Comparison of ENCODE assay signal across 8 mouse cellular contexts in the genomic region with DNA sequence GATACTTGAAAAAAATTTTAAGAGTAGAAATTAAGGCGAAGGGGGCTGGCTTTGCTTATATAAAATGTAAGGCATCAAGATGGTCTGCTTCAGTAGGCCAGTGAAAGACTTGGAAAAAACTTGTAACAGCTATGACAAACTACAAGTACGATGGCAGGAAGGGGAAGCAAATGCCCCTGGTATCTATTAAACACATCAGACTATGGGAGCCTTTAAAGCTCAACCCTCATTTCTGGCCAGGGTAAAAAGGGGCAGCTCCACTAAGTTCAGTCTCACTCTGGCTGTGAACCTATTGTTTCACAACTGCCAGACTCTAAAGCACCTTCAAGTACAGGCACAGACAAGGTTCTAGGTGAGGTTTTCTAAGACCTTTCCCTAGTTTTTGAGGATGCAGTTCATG. TPM values are rescaled to one million over a fixed set of nuclear protein-coding genes. Genes with fewer than 3 reads are reported as not detected.
DNase-seq lines count a peak whose midpoint lies in the region; ATAC-seq and TF ChIP-seq lines count a peak whose summit lies in the region.
"Had no signal": no experiment of that assay in that cellular context is flagged by ENCODE, and none has a peak within 500 bp of the region (broad histone marks: within the 10 kb centered on the region; RNA-seq: fewer than 3 reads in every experiment).

No protein-coding gene starts in this region.

- ATAC-seq in lung, embryonic 16.5 days (ENCODE audit: low read depth): no peak
- ATAC-seq in limb, embryonic 13.5 days (ENCODE audit: low FRiP score, low read depth): no peak
- no peak for ATAC-seq in stomach, embryonic 15.5 days (ENCODE audit: insufficient read depth, low FRiP score, low read depth)

- H3K4me2 ChIP-seq in lung, embryonic 16.5 days (ENCODE audit: low read depth, low read length): peak overlapping the region; percentile 86
- peak overlapping the region; percentile 99 for H3K4me2 ChIP-seq in limb, embryonic 13.5 days (replicated peaks)
- H3K4me2 ChIP-seq in stomach, embryonic 15.5 days: peak overlapping the region; percentile 92

- peaks cover 21% of the 10 kb centered on the region for H3K4me1 ChIP-seq in lung, embryonic 16.5 days (replicated peaks; ENCODE audit: control insufficient read depth, insufficient read depth, low read length)
- no peaks in the 10 kb centered on the region for H3K4me1 ChIP-seq in embryonic fibroblast, embryonic 13.5 days (ENCODE audit: control insufficient read depth, insufficient read depth, low read length)
- H3K4me1 ChIP-seq in limb, embryonic 13.5 days: peaks cover 32% of the 10 kb centered on the region
- peaks cover 5% of the 10 kb centered on the region for H3K4me1 ChIP-seq in stomach, embryonic 15.5 days

- TF ChIP-seq CTCF in embryonic fibroblast, embryonic 13.5 days (IDR thresholded peaks at IDR 0.05; ENCODE audit: borderline replicate concordance, insufficient read depth, low read length): no peak

- WGBS in lung, embryonic 16.5 days: 60% methylated on average over 2 of the region's 2 CpGs
- 67% methylated on average over 2 of the region's 2 CpGs for WGBS in limb, embryonic 13.5 days
- 58% methylated on average over 2 of the region's 2 CpGs for WGBS in stomach, embryonic 15.5 days

- peak overlapping the region; percentile 90 for H3K9ac ChIP-seq in lung, embryonic 16.5 days (ENCODE audit: low read length)
- peak overlapping the region; percentile 95 for H3K9ac ChIP-seq in limb, embryonic 13.5 days
- H3K9ac ChIP-seq in stomach, embryonic 15.5 days: 0 out of 2 replicates have a peak overlapping the region, but pooled peaks have one; percentile 3

- no peaks in the 10 kb centered on the region for H3K27me3 ChIP-seq in lung, embryonic 16.5 days (ENCODE audit: control insufficient read depth, insufficient read depth, low read depth, low read length)
- H3K27me3 ChIP-seq in limb, embryonic 13.5 days: no peaks in the 10 kb centered on the region
- H3K27me3 ChIP-seq in stomach, embryonic 15.5 days (replicated peaks): no peaks in the 10 kb centered on the region

- peak overlapping the region; percentile 100 for H3K4me3 ChIP-seq in lung, embryonic 16.5 days (ENCODE audit: low read length)
- peak overlapping the region; percentile 92 for H3K4me3 ChIP-seq in embryonic fibroblast, embryonic 13.5 days (ENCODE audit: insufficient read depth, low read length)
- H3K4me3 ChIP-seq in limb, embryonic 13.5 days: peak overlapping the region; percentile 97
- H3K4me3 ChIP-seq in stomach, embryonic 15.5 days (replicated peaks): peak overlapping the region; percentile 82

- H3K36me3 ChIP-seq in lung, embryonic 16.5 days (ENCODE audit: control insufficient read depth, insufficient read depth, low read length): peaks cover 5% of the 10 kb centered on the region
- peaks cover 25% of the 10 kb centered on the region for H3K36me3 ChIP-seq in limb, embryonic 13.5 days
- H3K36me3 ChIP-seq in stomach, embryonic 15.5 days: peaks cover 7% of the 10 kb centered on the region; the same call in 1 of the 2 replicates

- TF ChIP-seq POLR2A in embryonic fibroblast, embryonic 13.5 days (IDR thresholded peaks at IDR 0.05; ENCODE audit: low read depth, low read length): no peak

- no peak overlapping the region for H3K27ac ChIP-seq in lung, embryonic 16.5 days (ENCODE audit: low read length)
- H3K27ac ChIP-seq in embryonic fibroblast, embryonic 13.5 days (ENCODE audit: insufficient read depth, low read length): no peak overlapping the region
- H3K27ac ChIP-seq in limb, embryonic 13.5 days: no peak overlapping the region
- H3K27ac ChIP-seq in stomach, embryonic 15.5 days: no peak overlapping the region

- DNase-seq in lung, postnatal 10 days: no peak
- no peak for DNase-seq in adrenal gland, postnatal 10 days
- DNase-seq in spleen, postnatal 14 days (ENCODE audit: low spot score in 2 of 2): no peak
- DNase-seq: cerebellum, adult 11 months had no signal

- no peaks in the 10 kb centered on the region for H3K9me3 ChIP-seq in lung, embryonic 16.5 days (ENCODE audit: control insufficient read depth, low read length)
- H3K9me3 ChIP-seq in limb, embryonic 13.5 days: no peaks in the 10 kb centered on the region
- H3K9me3 ChIP-seq in stomach, embryonic 15.5 days: no peaks in the 10 kb centered on the region

RNA-seq across cellular contexts. Expression of a gene that starts 2.0 kb away (rescaled TPM):
- 16.4 and 18.1 TPM in 2 replicates for polyA plus RNA-seq in lung, embryonic 16.5 days (2015; fragmentation: Nextera tagmentation; extraction: Ambion mirVana)
- 17.3 and 17.6 TPM in 2 replicates for polyA plus RNA-seq in embryonic fibroblast, embryonic 13.5 days (2011; ENCODE audit: insufficient read length, low read depth, missing spikeins)
- polyA plus RNA-seq in limb, embryonic 13.5 days (2015; fragmentation: Nextera tagmentation; extraction: Ambion mirVana): 17.9 and 19.2 TPM in 2 replicates
- polyA plus RNA-seq in stomach, embryonic 15.5 days (2015; fragmentation: Nextera tagmentation; extraction: Ambion mirVana): 15.4 and 18.7 TPM in 2 replicates
- 10 to 100 TPM; 24.7 to 25.7 TPM for total RNA-seq in adrenal gland, postnatal 10 days (2021)

Comparison
In these comparisons a context has a peak if more than half of its experiments do, and no peak if none do; other contexts are left out.
1. H3K9ac ChIP-seq: peak in every context shown above with its lines; median percentile 95 in limb, embryonic 13.5 days; 90 in lung, embryonic 16.5 days; 3 in stomach, embryonic 15.5 days.